Mouse (Mus musculus): ENCODE results near the gene Zfp335.
A peak's percentile ranks its signal among the peaks of the same experiment; 100 is the strongest.
"Not testable (repeated sequence)": the region's sequence is repeated elsewhere in the genome, so short reads cannot be mapped to it uniquely, and the experiment has no call there.

The Zfp335 gene

DNA sequence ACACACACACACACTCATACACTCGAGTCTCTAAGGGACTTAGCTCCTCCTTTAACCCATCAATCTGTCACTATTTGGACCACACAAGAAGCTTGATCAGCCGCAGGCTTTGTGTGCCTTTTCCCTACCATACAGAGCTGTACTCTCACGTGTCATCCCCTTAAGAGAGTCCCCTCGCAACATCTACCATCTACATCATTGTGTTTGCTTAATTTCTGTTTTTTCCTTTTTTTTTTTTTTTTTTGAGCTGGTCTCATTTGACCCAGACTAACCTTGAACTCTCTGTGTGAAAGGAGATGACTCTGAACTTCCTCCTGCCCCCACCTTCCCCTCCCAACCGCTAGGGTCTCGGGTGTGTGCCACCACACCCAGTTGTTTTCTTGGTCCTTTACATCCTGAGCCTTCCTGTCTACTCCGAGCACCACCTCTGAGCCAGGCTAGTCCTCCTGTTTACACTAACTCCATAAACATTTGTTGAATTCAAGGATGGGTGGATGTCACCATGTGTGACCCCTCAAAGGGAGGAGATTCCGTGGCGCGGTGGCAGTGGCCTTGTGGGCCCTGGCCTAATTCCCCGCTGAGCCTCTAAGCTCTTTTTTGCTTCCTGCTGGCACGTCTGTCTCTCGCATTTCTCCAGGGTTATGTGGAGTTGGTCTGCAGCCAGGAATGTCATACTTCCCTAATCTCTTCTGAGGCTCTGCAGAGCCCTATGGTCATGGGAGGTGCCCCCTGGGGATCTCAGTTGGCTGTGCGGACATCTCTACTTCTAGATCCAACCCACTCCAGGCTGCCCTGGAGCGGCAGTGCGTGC lies 44.6 kb downstream of the Zfp335 start:
- DNase-seq = no peak

DNA sequence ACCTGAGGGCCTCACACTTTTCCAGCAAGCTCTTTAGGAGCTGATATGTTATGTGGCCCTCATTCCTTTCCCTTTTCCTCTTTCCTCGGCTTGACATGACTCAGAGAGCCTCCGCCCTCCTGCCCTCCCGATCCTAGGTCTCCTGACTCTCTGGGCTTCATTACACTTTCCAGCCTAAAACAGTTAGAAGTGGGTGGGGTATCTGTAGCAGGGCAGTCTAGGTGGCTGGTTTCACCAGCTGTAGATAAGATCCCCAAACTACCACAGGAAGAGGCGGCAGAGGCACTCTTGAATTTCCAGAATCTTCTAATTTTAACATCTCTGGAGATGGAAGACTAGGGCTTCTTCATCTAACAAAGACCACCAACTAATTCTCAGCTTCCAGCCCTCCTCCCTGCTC lies 47.0 kb downstream of the Zfp335 start:
- DNase-seq = no peak

DNA sequence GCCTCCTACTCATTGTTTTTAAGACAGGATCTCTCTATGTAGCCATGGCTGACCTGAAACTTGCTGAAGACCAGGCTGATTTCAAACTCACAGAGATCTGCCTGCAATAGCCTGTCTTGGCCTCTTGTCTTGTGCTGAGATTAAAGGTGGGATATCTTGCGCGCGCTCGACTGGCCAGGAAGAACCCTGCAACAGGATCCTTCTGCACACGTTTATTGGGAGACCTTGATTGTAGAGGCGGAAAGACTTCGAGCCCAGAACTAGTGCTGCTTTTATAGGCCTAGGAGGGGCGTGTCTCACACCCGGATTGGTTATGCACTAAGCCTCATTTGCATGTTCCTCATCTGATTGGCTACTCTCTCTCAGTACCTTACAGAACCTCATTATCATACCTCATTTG lies 48.1 kb downstream of the Zfp335 start:
- DNase-seq = not testable (repeated sequence)

DNA sequence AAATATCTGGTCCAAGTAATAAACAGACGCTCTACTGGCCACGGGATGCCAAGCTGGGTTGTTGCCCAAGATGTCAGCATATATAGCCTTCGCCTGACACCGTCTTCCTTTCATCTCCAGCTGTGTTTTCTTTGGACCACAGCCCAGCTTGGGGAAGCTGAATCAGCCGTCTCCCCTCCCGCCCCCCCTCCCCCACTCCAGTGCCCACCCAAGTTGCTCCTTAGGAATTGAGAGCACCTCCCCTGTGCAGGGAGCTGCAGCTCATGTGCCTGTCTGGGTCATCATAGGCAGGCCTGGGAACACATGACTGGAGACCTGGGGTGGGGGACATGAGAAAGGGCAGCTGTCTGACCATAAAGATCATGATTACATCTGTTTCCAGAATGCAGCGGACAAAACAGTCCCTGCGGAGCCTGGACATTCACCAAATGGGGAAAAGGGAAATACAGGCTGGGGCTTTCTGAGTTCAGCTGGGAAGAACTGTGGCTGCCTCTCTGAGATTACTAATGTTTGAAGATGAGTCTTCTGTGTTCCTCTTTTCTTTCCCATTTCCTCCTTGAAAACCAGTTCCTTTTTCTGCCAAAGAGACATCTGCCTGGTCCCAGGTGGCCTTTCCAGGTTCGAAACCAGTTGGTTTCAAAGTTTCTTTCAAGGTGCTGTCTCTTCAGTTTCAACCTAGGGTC lies 49.2 kb downstream of the Zfp335 start:
- DNase-seq = no peak

- DNase-seq = no peak
Observed at GRCm38 (mm10) chr2:164861094-164861493, 50.5 kb downstream of the Zfp335 start.

DNA sequence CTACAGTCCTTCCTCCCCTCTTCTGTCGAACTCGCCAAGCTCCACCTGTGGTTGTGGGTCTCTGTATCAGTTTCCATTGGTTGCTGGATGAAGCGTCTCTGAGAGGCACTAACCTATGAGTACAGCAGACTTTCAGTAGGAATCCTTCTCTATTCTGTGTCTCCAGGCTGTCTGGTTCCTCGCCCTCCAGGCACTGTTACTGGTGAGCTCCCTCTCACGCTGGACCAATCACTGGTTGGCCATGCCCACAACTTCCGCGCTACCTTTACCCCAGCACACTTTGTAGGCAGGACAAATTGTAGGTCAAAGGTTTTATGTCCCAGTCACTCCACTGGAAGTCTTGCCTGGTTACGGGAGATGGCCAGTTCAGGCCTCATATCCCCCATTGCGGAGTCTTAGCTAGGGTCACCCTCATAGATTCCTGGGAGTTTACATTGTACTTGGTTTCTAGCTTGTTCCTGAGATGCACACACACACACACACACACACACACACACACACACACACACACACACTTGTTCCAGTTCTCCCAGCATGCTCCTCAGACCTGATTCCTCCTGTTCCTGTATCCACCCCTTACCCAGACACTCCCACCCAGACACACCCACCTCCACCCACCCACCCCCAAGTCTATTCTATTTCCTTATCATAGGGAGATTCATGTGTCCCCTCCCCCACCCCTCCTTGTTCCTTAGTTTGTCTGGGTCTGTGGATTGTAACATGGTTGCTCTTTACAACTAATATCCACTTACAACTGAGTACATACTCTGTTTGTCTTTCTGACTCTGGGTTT lies 51.7 kb downstream of the Zfp335 start:
- no peak for DNase-seq

GRCm38 (mm10) chr2:164859155-164859554 lies 52.4 kb downstream of the Zfp335 start:
- DNase-seq = no peak

GRCm38 (mm10) chr2:164857842-164858553 lies 53.6 kb downstream of the Zfp335 start:
- DNase-seq = no peak

- DNase-seq = no peak
Observed at GRCm38 (mm10) chr2:164857101-164857821, 54.3 kb downstream of the Zfp335 start, which contains the start of gene Pltp. Gene Pltp, minus strand, starts transcription at chr2:164857711.

GRCm38 (mm10) chr2:164856309-164857100 lies 55.1 kb downstream of the Zfp335 start:
- DNase-seq = no peak

DNA sequence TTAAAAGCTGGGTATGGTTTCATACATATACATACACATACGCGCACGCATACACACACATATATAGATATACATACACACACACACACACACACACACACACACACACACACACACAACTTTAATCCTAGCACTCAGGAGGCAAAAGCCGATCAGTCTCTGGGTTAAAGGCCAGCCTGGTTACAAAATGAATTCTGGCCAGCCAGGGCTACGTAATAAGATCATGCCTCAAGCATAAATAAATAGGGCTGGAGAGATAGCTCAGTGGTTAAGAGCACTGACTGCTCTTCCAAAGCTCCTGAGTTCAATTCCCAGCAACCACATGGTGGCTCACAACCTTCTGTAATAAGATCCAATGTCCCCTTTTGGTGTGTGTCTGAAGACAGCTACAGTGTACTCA lies 56.0 kb downstream of the Zfp335 start:
- DNase-seq = not testable (repeated sequence)

- DNase-seq = peak; percentile 33
Observed at GRCm38 (mm10) chr2:164850061-164850460, 61.5 kb downstream of the Zfp335 start.

DNA sequence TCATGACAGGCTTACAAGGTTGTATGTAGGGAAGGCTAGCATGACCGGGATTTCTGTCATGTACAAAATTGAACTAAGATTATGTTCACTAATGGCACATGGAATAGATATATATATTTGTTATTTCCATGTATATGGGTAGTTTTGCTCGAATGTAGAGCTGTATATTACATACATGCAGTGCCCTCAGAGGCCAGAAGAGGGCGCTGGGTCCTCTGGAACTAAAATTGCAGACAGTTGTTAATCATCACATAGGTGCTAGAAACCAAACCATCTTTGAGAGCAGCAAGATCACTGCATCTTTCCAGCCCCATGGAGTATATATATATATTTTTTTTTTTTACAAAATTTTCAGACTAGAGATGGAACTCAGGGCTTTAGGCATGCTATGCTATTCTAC lies 65.8 kb downstream of the Zfp335 start:
- DNase-seq = no peak

All from right cerebral cortex, adult 18-20 months (tissue).